Mouse (Mus musculus) forebrain, embryonic 14.5 days (tissue): ENCODE data around the gene March8. TPM values are rescaled to one million over a fixed set of nuclear protein-coding genes. Genes with fewer than 3 reads are reported as not detected.

Experiments
- ATAC-seq: fragments of 200-750 bp; cut with Nextera tagmentation; 2 replicates; pipeline ENCODE4 v1.8.0; 2017; ENCODE audit warnings: mild to moderate bottlenecking, moderate library complexity
- DNase-seq: peaks from one replicate; pipeline ENCODE4 v3.0.0-alpha.2; 2015; ENCODE audit warnings: low spot score
- H3K27ac ChIP-seq: fragments of 300-500 bp; sonication (generic); 2 replicates; pipeline ENCODE4 v1.5.1; 2014; ENCODE audit warnings: low read depth, mild to moderate bottlenecking, control low read depth, low read length, moderate library complexity
- H3K27me3 ChIP-seq: fragments of 300-500 bp; sonication (generic); replicated peaks from 2 replicates; pipeline ENCODE4 v1.6.1; 2014; ENCODE audit warnings: low read length, control low read depth, mixed read lengths; ENCODE audit not compliant: control insufficient read depth, insufficient read depth
- H3K36me3 ChIP-seq: fragments of 300-500 bp; sonication (generic); 2 replicates; pipeline ENCODE4 v1.6.1; 2014; ENCODE audit warnings: low read length, control low read depth; ENCODE audit not compliant: control insufficient read depth, insufficient read depth
- H3K4me1 ChIP-seq: fragments of 300-500 bp; sonication (generic); 2 replicates; pipeline ENCODE4 v1.6.1; 2014; ENCODE audit warnings: antibody characterized with exemption, low read length, control low read depth; ENCODE audit not compliant: control insufficient read depth, insufficient read depth
- H3K4me2 ChIP-seq: fragments of 300-500 bp; sonication (generic); 2 replicates; pipeline ENCODE4 v1.6.1; 2014; ENCODE audit warnings: mild to moderate bottlenecking, control low read depth, low read length
- H3K4me3 ChIP-seq: fragments of 300-500 bp; sonication (generic); 2 replicates; pipeline ENCODE4 v1.5.1; 2014; ENCODE audit warnings: low read depth, low read length, control low read depth
- H3K9ac ChIP-seq: fragments of 300-500 bp; sonication (generic); 2 replicates; pipeline ENCODE4 v1.6.1; 2014; ENCODE audit warnings: mild to moderate bottlenecking, low read length, control low read depth, moderate library complexity
- H3K9me3 ChIP-seq: fragments of 300-500 bp; sonication (generic); replicated peaks from 2 replicates; pipeline ENCODE4 v1.6.1; 2016; ENCODE audit warnings: low read length, control low read depth, mixed read lengths; ENCODE audit not compliant: control insufficient read depth
- WGBS: fragments of 180-500 bp; shearing (Covaris S2); extraction: QIAGEN DNeasy Blood & Tissue Kit; methylation state at CpG from one replicate; pipeline ENCODE4 v1.1.7; 2014; 5-methylcytosine and 5-hydroxymethylcytosine counted together
- polyA plus RNA-seq: library from polyadenylated mRNA; unstranded; fragments of >200 nt; fragmentation: Nextera tagmentation; extraction: Ambion mirVana; gene quantifications from 2 replicates; pipeline ENCODE4 v1.2.1, GENCODE M21; 2014

The March8 gene
- polyA plus RNA-seq, 1 experiment from 2014 or later, result 47.0 TPM

DNA sequence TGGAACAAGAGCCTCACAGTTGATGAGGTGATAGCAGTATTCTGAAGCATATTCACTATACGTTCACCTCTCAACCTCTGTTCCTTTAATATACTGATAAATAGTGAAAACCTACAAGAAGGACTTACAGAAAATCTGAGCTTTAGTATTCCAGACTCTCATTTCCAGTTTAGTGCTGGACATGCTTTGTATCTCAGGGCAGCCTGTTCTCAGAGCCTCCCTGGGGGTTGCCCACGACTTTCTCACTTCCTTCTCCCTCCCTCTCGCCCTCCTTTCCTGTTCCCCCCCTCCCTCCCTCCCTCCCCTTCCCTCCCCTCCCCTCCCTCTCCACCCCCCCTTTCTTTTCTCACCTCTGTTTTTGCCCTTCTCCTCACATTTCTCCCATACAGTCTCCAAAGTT lies 42.3 kb downstream of the March8 start:
- Histone ChIP-seq H3K27ac (no peak overlapping the region), H3K9ac (no peak overlapping the region), H3K9me3 (no peaks in the 10 kb centered on the region), H3K27me3 (no peaks in the 10 kb centered on the region), H3K4me3 (no peak overlapping the region), H3K36me3 (peaks cover 6% of the 10 kb centered on the region; the same call in 1 of the 2 replicates), H3K4me2 (no peak overlapping the region), H3K4me1 (peaks cover 8% of the 10 kb centered on the region; the same call in 1 of the 2 replicates)
- whole genome bisulfite sequencing, result 61% methylated on average over 3 of the region's 3 CpGs
- no peak for DNase-seq
- ATAC-seq, result no peak

- Histone ChIP-seq H3K36me3 (peaks cover 6% of the 10 kb centered on the region; the same call in 1 of the 2 replicates), H3K4me2 (no peak overlapping the region), H3K9me3 (no peaks in the 10 kb centered on the region), H3K27ac (no peak overlapping the region), H3K27me3 (no peaks in the 10 kb centered on the region), H3K4me1 (peaks cover 18% of the 10 kb centered on the region), H3K9ac (no peak overlapping the region), H3K4me3 (no peak overlapping the region)
- ATAC-seq (no peak), DNase-seq (no peak)
- 66% methylated on average over 2 of the region's 2 CpGs for WGBS
Observed at GRCm38 (mm10) chr6:116381605-116382004, 43.8 kb downstream of the March8 start.

DNA sequence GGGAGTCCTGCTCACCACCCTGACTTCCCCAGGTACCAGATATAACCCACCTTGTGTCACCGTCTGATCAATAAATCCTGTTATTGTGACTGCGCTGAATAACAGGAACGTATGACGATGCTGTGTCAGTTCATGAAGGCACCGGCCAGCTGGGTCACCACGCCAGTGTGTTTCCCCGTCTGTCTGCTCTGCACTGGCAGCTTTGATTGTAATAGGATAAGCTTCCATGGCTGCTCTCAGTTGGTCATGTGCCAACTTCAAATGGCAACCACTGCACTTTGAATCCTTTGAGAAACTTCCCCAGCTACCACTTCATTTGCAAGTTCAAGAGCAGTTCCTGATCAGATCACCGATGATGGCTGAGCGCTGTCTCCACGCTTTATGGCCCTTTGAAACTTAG lies 45.8 kb downstream of the March8 start:
- DNase-seq, result peak; percentile 32
- no peak overlapping the region for H3K4me3 ChIP-seq
- H3K9ac ChIP-seq, result no peak overlapping the region
- H3K9me3 ChIP-seq, result no peaks in the 10 kb centered on the region
- H3K36me3 ChIP-seq, result no peaks in the 10 kb centered on the region
- ATAC-seq, result no peak
- H3K4me2 ChIP-seq, result no peak overlapping the region
- 62% methylated on average over 10 of the region's 10 CpGs for WGBS
- H3K27ac ChIP-seq, result no peak overlapping the region
- no peaks in the 10 kb centered on the region for H3K27me3 ChIP-seq
- H3K4me1 ChIP-seq, result peaks cover 18% of the 10 kb centered on the region

- DNase-seq, result peak; percentile 48
- Histone ChIP-seq H3K9ac (peak overlapping the region; percentile 33), H3K9me3 (no peaks in the 10 kb centered on the region), H3K4me1 (peaks cover 18% of the 10 kb centered on the region), H3K27me3 (no peaks in the 10 kb centered on the region), H3K27ac (peak overlapping the region; percentile 39; the same call in 1 of the 2 replicates), H3K4me2 (peak overlapping the region; percentile 6; the same call in 1 of the 2 replicates), H3K36me3 (no peaks in the 10 kb centered on the region), H3K4me3 (no peak overlapping the region)
- peak; percentile 46; the same call in 1 of the 2 replicates for ATAC-seq
- WGBS, result 23% methylated on average over 5 of the region's 5 CpGs
Observed at GRCm38 (mm10) chr6:116385194-116386044, 47.6 kb downstream of the March8 start.

DNA sequence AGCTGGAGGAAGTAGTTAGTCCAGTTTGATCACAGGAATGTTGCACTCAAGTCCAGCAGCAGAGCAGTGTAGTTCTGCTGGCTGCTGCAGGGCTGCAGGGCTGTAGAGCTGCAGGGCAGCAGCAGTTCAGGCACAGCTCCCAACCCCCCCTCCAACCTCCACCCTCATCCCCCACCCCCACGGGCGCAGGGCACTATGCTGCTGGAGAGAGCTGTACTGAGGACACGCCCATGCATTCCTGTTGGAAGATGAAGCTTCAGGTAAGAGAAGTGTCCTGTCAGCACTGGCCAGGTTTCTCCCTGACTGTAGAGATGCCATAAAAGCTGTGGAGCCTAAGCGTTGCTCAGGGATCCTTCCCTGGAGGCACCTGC lies 48.2 kb downstream of the March8 start:
- Histone ChIP-seq H3K4me3 (no peak overlapping the region), H3K9me3 (no peaks in the 10 kb centered on the region)

GRCm38 (mm10) chr6:116386506-116386905 lies 48.7 kb downstream of the March8 start:
- WGBS, result 42% methylated on average over 3 of the region's 3 CpGs
- no peak overlapping the region for H3K27ac ChIP-seq
- H3K4me3 ChIP-seq, result no peak overlapping the region
- H3K4me2 ChIP-seq, result no peak overlapping the region
- no peaks in the 10 kb centered on the region for H3K9me3 ChIP-seq
- DNase-seq (no peak), ATAC-seq (no peak)
- H3K36me3 ChIP-seq, result no peaks in the 10 kb centered on the region
- peaks cover 18% of the 10 kb centered on the region for H3K4me1 ChIP-seq
- no peaks in the 10 kb centered on the region for H3K27me3 ChIP-seq
- H3K9ac ChIP-seq, result no peak overlapping the region

More for the DNA sequence above, 48.2 kb downstream of the March8 start:
- Histone ChIP-seq H3K36me3 (no peaks in the 10 kb centered on the region), H3K27ac (peak overlapping the region; percentile 39; the same call in 1 of the 2 replicates), H3K4me1 (peaks cover 18% of the 10 kb centered on the region), H3K4me2 (peak overlapping the region; percentile 6; the same call in 1 of the 2 replicates), H3K9ac (peak overlapping the region; percentile 33), H3K27me3 (no peaks in the 10 kb centered on the region)
- 30% methylated on average over 4 of the region's 4 CpGs for WGBS
- ATAC-seq, result peak; percentile 73
- no peak for DNase-seq

DNA sequence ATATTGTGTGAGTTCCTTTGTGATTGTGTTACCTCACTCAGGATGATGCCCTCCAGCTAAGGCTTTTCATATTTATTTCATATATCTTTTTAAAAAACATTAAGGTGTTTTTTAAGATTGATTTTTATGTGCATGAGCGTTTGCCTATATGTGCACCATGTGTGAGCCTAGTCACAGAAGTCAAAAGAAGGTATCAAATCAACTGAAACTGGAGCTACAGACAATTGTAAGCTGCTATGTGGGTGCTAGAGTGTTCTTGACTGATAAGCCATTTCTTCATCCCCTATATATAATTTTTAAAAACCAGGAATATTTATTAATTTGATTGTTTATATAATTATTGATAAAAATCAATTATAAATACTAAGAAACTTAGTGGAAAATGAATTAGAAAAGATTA lies 50.2 kb downstream of the March8 start:
- H3K4me1 ChIP-seq, result peaks cover 18% of the 10 kb centered on the region

GRCm38 (mm10) chr6:116389481-116389880 lies 51.7 kb downstream of the March8 start:
- H3K27ac ChIP-seq, result no peak overlapping the region
- H3K9me3 ChIP-seq, result no peaks in the 10 kb centered on the region
- H3K4me1 ChIP-seq, result peaks cover 10% of the 10 kb centered on the region
- ATAC-seq (no peak), DNase-seq (no peak)
- H3K4me3 ChIP-seq, result no peak overlapping the region
- H3K4me2 ChIP-seq, result no peak overlapping the region
- H3K27me3 ChIP-seq, result no peaks in the 10 kb centered on the region
- H3K9ac ChIP-seq, result no peak overlapping the region
- H3K36me3 ChIP-seq, result no peaks in the 10 kb centered on the region

More for the DNA sequence above, 50.2 kb downstream of the March8 start:
- Histone ChIP-seq H3K4me3 (no peak overlapping the region), H3K9me3 (no peaks in the 10 kb centered on the region), H3K9ac (no peak overlapping the region), H3K27me3 (no peaks in the 10 kb centered on the region), H3K27ac (no peak overlapping the region), H3K36me3 (no peaks in the 10 kb centered on the region), H3K4me2 (no peak overlapping the region)
- DNase-seq (no peak), ATAC-seq (no peak)
- WGBS, result 96% methylated on average over 1 of the region's 1 CpGs
